Mouse (Mus musculus) ovary, postnatal 36 days (tissue): ENCODE measurements at regions not wholly inside any gene's neighbourhood (a gene's known extent, or its start where the extent isn't known, plus 50 kb on each side); places are given as distances from the start of the nearest gene placed in this dataset.
A peak's percentile ranks its signal among the peaks of the same experiment; 100 is the strongest.

Source experiments
- DNase-seq: peaks from one replicate; pipeline ENCODE4 v3.0.0; 2022; ENCODE audit warnings: low spot score, mixed read lengths

DNA sequence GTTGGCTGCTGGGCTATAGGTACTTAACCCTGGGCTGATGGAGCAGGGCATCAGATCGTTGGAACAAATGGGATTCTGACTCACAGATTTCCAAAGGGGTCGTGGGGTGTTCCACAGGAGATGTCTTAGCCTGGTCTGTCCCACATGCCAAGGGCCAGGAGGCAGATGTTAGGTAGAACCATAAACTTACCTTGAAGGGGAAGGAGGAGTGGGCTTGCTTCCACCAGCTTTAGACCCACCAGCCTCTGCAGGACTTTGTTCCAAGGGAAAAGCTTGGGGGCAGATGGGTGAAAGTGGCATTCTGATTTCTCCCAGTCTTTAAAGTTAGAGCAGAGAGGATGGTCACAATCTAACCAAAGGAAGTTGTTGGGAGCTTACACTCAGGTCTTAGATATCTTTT is 165.7 kb upstream of the Agap1 start:
- DNase-seq: no peak

- no peak for DNase-seq
Measured at GRCm38 (mm10) chr1:89296691-89297090, 157.9 kb upstream of the Agap1 start.

- no peak for DNase-seq
Measured at GRCm38 (mm10) chr1:89297766-89298165, 156.8 kb upstream of the Agap1 start.

DNA sequence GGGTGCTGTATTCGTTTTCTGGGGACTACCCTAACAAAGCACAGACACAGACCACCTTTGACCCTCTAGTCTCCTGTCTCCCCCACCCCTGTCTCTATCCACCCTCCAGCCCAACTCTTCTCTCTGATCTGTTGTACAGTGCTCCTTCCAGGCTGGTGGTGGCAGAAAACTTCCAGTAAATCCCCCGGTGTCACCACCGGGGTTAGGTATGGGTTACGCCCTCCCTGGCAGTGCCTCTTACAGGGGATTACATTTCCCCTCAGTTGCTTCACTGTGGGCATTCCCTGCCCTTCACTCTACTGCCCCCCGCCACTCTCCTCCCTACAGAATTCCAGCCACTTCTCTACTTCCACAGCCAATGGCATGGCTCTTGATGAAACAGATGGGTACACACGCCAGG is 153.5 kb upstream of the Agap1 start:
- DNase-seq: no peak

- DNase-seq: no peak
Measured at GRCm38 (mm10) chr1:89302368-89302951, 152.1 kb upstream of the Agap1 start.

DNA sequence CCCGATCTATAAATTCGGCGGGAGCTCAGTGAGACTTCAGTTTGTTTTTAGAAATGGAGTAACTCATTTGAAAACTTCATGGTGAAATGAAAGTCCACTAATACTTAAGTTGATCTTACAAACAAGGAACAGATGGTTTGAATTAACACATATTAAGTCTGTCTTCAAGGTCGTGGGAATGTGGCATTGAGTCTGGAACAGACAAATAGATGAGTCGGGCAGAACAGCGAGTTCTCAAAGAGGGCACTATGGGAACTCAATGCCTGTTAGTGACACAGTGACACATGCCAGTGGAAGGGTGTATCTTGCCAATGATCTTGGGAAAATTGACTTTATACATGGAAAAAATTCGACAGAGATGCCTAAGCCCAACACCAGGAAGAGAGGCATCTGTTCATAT is 149.4 kb upstream of the Agap1 start:
- no peak for DNase-seq

DNA sequence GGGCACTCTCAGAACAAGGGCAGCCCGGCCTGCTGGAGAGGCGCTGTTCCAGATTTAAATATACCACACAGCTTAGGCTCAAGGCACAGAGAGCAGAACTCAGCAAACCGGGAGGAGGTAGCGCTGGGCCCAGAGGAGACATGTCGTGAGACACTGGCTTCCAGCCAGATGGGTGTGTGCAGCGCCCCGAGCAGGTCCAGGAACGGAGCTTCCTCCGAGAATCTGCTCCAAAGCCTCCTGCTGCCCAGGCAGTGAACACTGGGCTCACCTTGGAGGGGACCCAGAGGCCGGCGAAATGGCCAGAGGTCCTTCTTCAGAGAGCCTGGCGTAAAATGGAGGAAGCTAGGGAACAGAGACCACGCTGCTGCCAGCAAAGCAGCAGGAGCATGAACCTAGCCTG is 145.8 kb upstream of the Agap1 start:
- peak; percentile 19 for DNase-seq

- no peak for DNase-seq
Measured at GRCm38 (mm10) chr1:89313064-89313463, 141.5 kb upstream of the Agap1 start.

GRCm38 (mm10) chr1:89317897-89318296 is 136.7 kb upstream of the Agap1 start:
- no peak for DNase-seq

DNA sequence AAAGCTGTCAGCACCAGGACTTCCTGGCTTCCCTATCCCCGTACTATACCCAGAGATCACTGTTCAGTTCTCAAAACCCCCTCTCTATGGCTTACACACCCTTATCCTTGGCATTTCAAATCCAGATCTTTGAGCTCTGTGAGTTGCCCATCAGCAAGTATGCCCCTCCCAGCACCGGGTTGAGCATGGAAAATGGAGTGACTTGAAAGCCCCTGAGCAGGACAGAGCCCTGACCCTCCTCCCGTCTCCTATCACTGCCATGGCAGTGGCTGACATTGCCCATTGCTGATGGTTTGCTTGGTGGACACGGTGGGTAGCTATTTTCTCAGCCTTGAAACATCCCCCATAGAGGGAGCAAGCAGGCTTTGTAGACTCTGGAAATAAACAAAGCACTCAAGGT is 135.9 kb upstream of the Agap1 start:
- peak; percentile 34 for DNase-seq

DNA sequence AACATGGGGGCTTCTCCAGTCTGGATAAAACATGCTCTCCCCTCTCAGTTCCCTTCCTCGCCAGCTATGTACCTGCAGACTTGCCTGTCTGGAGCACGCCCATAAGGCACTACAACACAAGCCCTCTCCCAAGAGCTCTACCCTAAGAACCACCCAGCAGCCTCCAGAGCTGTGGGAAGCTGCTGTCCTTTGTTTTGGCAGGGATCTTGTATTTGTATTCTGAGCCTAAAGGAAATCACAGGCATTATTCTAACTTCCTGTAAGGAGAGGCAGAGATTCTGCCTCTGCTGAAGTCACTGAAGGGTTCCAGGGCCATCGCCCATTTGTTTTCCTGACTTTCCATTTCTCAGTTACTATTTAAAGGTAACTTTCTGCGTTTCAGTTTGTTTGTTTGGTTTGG is 132.0 kb upstream of the Agap1 start:
- DNase-seq: no peak

GRCm38 (mm10) chr1:89323091-89323490 is 131.5 kb upstream of the Agap1 start:
- DNase-seq: peak; percentile 30

- no peak for DNase-seq
Measured at GRCm38 (mm10) chr1:89331352-89331751, 123.3 kb upstream of the Agap1 start.

GRCm38 (mm10) chr1:89332676-89333075 is 121.9 kb upstream of the Agap1 start:
- DNase-seq: no peak

- DNase-seq: no peak
Measured at GRCm38 (mm10) chr1:89337861-89338260, 116.7 kb upstream of the Agap1 start.

DNA sequence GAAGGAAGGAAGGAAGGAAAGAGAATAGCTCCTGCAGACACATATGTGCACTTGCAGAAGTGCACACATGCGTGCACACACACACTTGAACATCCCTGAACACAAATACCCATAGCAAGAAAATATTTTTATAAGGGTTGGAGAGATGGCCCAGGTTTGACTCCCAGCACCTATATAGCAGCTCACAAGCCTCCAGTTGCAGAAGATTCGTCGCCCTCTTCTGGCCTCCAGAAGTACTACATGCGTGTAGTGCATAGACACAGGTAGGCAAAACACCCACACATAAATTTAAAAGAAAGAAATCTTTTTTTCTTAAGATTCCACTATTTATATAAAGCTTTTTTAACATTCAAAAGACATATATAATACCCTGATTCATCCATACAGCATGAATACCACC is 111.8 kb upstream of the Agap1 start:
- no peak for DNase-seq

DNA sequence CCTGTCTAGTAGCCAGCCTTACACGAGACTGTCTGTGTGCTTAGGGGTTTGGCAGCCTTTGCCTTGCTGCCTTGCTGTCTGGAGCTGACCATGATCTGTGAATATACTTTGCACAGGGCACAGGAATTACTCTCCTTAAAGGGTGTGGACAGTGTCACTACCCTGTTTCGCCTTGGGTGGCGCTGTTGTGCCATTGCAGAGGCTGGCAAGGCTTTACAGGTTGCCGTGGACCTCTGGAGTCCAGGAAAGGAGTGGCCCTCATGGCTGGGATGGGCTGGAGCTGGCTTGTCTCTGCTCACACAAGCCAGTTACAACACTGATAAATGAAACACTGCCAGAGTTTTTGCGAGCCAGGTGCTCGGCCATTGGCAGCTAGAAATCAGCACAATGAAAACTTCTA is 110.1 kb upstream of the Agap1 start:
- peak; percentile 51 for DNase-seq

- no peak for DNase-seq
Measured at GRCm38 (mm10) chr1:89347341-89347740, 107.3 kb upstream of the Agap1 start.

GRCm38 (mm10) chr1:89352936-89353335 is 101.7 kb upstream of the Agap1 start:
- no peak for DNase-seq

DNA sequence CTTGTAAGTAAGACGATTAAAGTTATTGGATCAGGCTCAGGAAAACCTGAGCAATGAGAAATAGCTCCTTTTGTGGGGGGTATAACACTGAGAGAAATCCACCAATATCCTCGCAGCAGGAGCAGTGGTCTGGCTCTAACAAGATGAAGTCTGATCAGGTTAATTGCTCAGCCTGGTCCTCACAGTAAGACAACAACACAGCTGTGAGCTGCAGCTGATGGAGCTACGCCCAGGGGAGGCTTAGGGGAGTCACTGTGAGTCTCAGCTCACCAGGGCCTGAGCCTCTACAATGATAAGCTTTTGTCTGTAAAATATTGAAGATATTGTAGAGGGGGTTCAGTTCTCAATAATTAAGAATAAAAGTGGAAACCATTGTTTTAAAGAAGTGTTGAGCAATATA is 95.3 kb upstream of the Agap1 start:
- no peak for DNase-seq

- no peak for DNase-seq
Measured at GRCm38 (mm10) chr1:89364547-89365305, 89.9 kb upstream of the Agap1 start.

DNA sequence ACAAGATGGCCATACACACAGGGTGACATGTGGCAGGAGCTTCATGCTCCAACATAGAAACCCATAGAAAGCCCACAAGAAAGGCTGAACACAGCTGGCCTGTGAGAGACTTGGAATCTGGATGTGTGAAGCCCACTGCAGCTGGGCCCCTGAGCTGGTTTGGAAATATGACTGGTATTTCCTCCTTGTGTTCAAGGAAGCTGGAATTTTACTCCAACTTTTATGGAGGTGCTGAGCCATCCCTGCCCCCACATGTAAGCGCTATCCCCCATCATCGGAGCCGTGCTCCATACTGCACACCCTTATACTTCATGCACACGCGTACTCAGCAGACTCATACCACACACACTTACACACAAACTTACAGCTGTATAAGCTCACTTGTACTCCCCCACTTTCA is 87.7 kb upstream of the Agap1 start:
- DNase-seq: no peak

GRCm38 (mm10) chr1:89373806-89374205 is 80.8 kb upstream of the Agap1 start:
- DNase-seq: no peak

GRCm38 (mm10) chr1:89374271-89374670 is 80.3 kb upstream of the Agap1 start:
- DNase-seq: no peak
